Mouse (Mus musculus): ENCODE results near the gene Nt5e. TPM values are rescaled to one million over a fixed set of nuclear protein-coding genes. Genes with fewer than 3 reads are reported as not detected.

Gene Nt5e
- polyA plus RNA-seq, 1 experiment = 16.1 TPM

DNA sequence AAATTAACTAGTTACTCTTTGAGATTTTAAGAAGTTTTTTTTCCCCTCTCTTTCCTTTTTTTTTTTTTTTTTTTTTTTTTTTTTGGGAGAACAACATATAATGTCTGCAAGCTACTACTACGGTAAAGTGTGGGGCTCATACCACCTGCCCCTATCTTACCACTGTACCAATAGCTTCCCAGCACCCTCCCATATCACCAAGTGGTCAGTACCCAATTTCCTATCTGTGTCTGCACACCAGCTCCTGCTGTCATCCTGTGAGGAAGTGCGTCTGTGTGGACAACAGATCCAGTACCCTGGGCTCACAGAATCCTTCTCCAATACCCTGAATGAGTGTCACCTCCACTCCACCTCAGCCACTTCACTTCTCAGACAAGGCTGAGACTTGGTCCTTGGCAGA, 32.1 kb downstream of the Nt5e start:
- Histone ChIP-seq H3K4me1 (ENCODE audit: control insufficient read depth, insufficient read depth, low read length) (no peaks in the 10 kb centered on the region), H3K36me3 (ENCODE audit: control insufficient read depth, insufficient read depth, low read length) (no peaks in the 10 kb centered on the region; the same call in 1 of the 2 replicates), H3K4me3 (ENCODE audit: insufficient read depth, low read depth, low read length) (no peak overlapping the region), H3K27ac (ENCODE audit: insufficient read depth, low read depth, low read length) (no peak overlapping the region), H3K27me3 (replicated peaks; ENCODE audit: control insufficient read depth, insufficient read depth, low read length) (no peaks in the 10 kb centered on the region)
- WGBS = 79% methylated on average over 2 of the region's 2 CpGs
- no peak for DNase-seq
- TF ChIP-seq CTCF (conservative IDR thresholded peaks at IDR 0.05; ENCODE audit: insufficient read depth, insufficient read length, low read depth, low read length) = no peak
- no peak for TF ChIP-seq POLR2A (IDR thresholded peaks at IDR 0.05; ENCODE audit: low read depth, low read length)

DNA sequence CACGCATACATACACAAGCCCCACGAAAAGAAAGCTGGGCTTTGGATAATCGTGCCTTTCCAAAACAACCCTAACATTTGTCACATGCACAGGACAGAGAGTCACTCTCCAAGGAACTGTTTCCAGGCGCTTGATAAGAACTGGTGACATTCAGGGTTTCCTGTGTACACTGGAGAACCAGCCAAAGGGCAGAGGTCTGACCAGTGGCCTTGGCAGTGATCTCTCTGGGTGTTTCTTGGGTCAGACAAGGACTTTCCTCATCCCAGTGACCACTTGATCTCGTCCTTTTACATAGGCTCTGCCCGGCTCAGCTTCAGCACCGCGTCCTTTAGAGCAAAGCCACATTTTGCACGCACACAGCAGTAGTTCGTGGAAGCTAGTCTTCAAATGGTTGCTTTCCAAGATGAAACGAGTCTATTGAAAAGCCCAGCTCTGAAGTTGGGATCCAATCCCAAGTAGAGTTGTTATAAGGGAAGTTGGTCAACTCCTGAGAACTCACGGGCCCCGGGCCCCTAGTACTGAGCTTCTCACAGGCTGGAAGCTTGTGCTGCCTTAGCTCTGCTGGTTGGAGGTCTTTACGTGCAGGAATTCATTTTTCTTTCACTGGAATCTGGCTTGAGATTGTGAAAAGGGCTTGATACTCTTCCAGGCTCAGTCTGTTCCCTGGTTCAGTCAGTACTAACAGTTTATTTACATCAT, 34.4 kb downstream of the Nt5e start:
- H3K4me3 ChIP-seq (ENCODE audit: insufficient read depth, low read depth, low read length) = no peak overlapping the region
- no peak for TF ChIP-seq CTCF (conservative IDR thresholded peaks at IDR 0.05; ENCODE audit: insufficient read depth, insufficient read length, low read depth, low read length)
- no peak for TF ChIP-seq POLR2A (IDR thresholded peaks at IDR 0.05; ENCODE audit: low read depth, low read length)
- no peaks in the 10 kb centered on the region for H3K4me1 ChIP-seq (ENCODE audit: control insufficient read depth, insufficient read depth, low read length)
- peak; percentile 80 for DNase-seq
- no peaks in the 10 kb centered on the region for H3K27me3 ChIP-seq (replicated peaks; ENCODE audit: control insufficient read depth, insufficient read depth, low read length)
- no peak overlapping the region for H3K27ac ChIP-seq (ENCODE audit: insufficient read depth, low read depth, low read length)
- 64% methylated on average over 14 of the region's 14 CpGs for WGBS
- no peaks in the 10 kb centered on the region; the same call in 1 of the 2 replicates for H3K36me3 ChIP-seq (ENCODE audit: control insufficient read depth, insufficient read depth, low read length)

DNA sequence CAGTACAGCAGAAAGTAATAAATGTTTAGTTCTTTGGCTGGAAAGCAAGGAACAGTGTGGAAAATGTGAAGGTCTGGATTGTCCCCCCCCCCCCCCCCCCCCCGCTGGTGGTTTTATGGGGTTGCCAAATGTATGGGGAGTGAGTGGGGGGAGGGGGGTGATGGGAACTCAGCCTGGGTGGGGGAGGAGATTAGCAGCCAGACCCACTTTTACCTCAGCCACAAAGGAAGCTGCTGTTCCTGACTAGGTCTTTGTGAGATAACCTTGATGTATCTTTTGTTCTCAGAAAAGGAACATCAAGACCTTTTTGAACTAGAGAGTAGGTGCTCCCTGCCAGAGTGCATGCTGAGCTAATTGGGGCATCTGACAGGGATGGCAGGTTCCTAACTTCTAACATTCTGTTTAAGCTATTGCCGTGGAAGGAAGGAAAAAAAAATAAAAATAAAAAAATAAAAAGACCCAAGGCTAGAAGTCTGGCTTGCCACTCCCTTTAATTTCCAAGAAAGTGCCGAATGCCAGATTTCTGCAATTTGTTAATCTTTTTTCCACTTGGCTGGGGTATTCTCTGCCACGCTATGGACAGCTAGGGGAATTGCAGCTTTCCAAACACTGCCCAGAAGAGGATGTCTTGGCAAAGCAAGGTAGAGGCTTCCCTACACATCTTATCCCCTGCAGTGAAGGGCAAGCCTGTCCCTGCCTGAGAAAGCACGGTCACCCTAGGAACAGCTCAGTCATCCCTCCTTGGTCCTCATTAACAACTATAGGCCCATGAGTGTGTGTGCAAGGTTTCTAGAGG, 35.3 kb downstream of the Nt5e start:
- Histone ChIP-seq H3K36me3 (ENCODE audit: control insufficient read depth, insufficient read depth, low read length) (no peaks in the 10 kb centered on the region; the same call in 1 of the 2 replicates), H3K4me1 (ENCODE audit: control insufficient read depth, insufficient read depth, low read length) (no peaks in the 10 kb centered on the region), H3K27ac (ENCODE audit: insufficient read depth, low read depth, low read length) (no peak overlapping the region), H3K4me3 (ENCODE audit: insufficient read depth, low read depth, low read length) (no peak overlapping the region), H3K27me3 (replicated peaks; ENCODE audit: control insufficient read depth, insufficient read depth, low read length) (no peaks in the 10 kb centered on the region)
- peak; percentile 21 for DNase-seq
- WGBS = 32% methylated on average over 5 of the region's 5 CpGs
- TF ChIP-seq POLR2A (IDR thresholded peaks at IDR 0.05; ENCODE audit: low read depth, low read length) = no peak
- TF ChIP-seq CTCF (conservative IDR thresholded peaks at IDR 0.05; ENCODE audit: insufficient read depth, insufficient read length, low read depth, low read length) = 0 out of 2 replicates have a peak, but pooled peaks have one; percentile 16

DNA sequence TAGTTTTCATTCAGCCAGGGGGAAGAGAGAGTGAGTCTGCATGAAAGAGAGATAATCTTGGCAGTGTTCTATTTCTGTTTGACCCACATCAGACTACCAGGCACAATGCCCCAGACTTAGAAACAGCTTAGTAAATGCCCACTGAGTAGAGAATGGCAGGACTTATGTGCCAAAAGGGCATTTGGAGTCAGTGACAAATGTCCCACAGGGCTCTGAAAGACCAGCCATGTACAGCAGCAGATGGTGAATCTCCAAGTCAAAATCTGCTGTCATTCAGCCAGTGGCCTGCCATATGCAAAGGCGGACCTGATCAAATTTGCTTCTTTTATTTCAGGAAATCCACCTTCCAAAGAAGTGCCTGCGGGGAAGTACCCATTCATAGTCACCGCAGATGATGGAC, 36.1 kb downstream of the Nt5e start:
- no peak for DNase-seq
- no peaks in the 10 kb centered on the region for H3K4me1 ChIP-seq (ENCODE audit: control insufficient read depth, insufficient read depth, low read length)
- H3K27me3 ChIP-seq (replicated peaks; ENCODE audit: control insufficient read depth, insufficient read depth, low read length) = no peaks in the 10 kb centered on the region
- TF ChIP-seq POLR2A (IDR thresholded peaks at IDR 0.05; ENCODE audit: low read depth, low read length) (no peak), CTCF (conservative IDR thresholded peaks at IDR 0.05; ENCODE audit: insufficient read depth, insufficient read length, low read depth, low read length) (no peak)
- 99% methylated on average over 3 of the region's 3 CpGs for WGBS
- H3K4me3 ChIP-seq (ENCODE audit: insufficient read depth, low read depth, low read length) = no peak overlapping the region
- no peak overlapping the region for H3K27ac ChIP-seq (ENCODE audit: insufficient read depth, low read depth, low read length)
- no peaks in the 10 kb centered on the region; the same call in 1 of the 2 replicates for H3K36me3 ChIP-seq (ENCODE audit: control insufficient read depth, insufficient read depth, low read length)

- 79% methylated on average over 4 of the region's 4 CpGs for WGBS
- TF ChIP-seq POLR2A (IDR thresholded peaks at IDR 0.05; ENCODE audit: low read depth, low read length) (no peak), CTCF (conservative IDR thresholded peaks at IDR 0.05; ENCODE audit: insufficient read depth, insufficient read length, low read depth, low read length) (peak; percentile 49)
- DNase-seq = no peak
- H3K27me3 ChIP-seq (replicated peaks; ENCODE audit: control insufficient read depth, insufficient read depth, low read length) = no peaks in the 10 kb centered on the region
- H3K27ac ChIP-seq (ENCODE audit: insufficient read depth, low read depth, low read length) = no peak overlapping the region
- no peaks in the 10 kb centered on the region for H3K4me1 ChIP-seq (ENCODE audit: control insufficient read depth, insufficient read depth, low read length)
- H3K4me3 ChIP-seq (ENCODE audit: insufficient read depth, low read depth, low read length) = no peak overlapping the region
- peaks cover 4% of the 10 kb centered on the region for H3K36me3 ChIP-seq (ENCODE audit: control insufficient read depth, insufficient read depth, low read length)
Measured at GRCm38 (mm10) chr9:88366308-88366707, 39.3 kb downstream of the Nt5e start.

- TF ChIP-seq POLR2A (IDR thresholded peaks at IDR 0.05; ENCODE audit: low read depth, low read length) (no peak), CTCF (conservative IDR thresholded peaks at IDR 0.05; ENCODE audit: insufficient read depth, insufficient read length, low read depth, low read length) (no peak)
- Histone ChIP-seq H3K4me1 (ENCODE audit: control insufficient read depth, insufficient read depth, low read length) (no peaks in the 10 kb centered on the region), H3K36me3 (ENCODE audit: control insufficient read depth, insufficient read depth, low read length) (peaks cover 5% of the 10 kb centered on the region), H3K27me3 (replicated peaks; ENCODE audit: control insufficient read depth, insufficient read depth, low read length) (no peaks in the 10 kb centered on the region), H3K4me3 (ENCODE audit: insufficient read depth, low read depth, low read length) (no peak overlapping the region), H3K27ac (ENCODE audit: insufficient read depth, low read depth, low read length) (no peak overlapping the region)
- WGBS = 65% methylated on average over 4 of the region's 4 CpGs
- peak; percentile 71 for DNase-seq
Measured at GRCm38 (mm10) chr9:88366819-88367218, 39.8 kb downstream of the Nt5e start.

DNA sequence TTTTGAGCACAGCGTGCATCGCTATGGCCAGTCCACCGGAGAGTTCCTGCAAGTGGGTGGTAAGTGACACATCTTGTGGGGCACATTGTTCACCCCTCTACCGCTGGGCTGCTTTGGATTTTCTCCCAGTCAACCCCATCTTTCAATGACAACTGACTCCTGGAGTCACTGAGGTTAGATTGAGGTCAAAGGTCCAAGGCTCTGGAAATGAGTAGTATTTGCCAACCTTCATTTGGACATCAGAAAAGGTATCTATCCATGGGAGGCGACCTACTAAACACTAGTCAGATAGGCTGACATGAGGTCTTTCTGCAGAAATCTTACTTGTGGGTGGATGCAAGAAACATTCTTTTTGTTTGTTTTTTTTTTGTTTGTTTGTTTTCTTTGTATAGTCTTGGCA, 40.3 kb downstream of the Nt5e start:
- no peak overlapping the region for H3K4me3 ChIP-seq (ENCODE audit: insufficient read depth, low read depth, low read length)

More for the DNA sequence above, 40.3 kb downstream of the Nt5e start:
- Histone ChIP-seq H3K27me3 (replicated peaks; ENCODE audit: control insufficient read depth, insufficient read depth, low read length) (no peaks in the 10 kb centered on the region), H3K27ac (ENCODE audit: insufficient read depth, low read depth, low read length) (no peak overlapping the region), H3K36me3 (ENCODE audit: control insufficient read depth, insufficient read depth, low read length) (peaks cover 5% of the 10 kb centered on the region), H3K4me1 (ENCODE audit: control insufficient read depth, insufficient read depth, low read length) (no peaks in the 10 kb centered on the region)
- 78% methylated on average over 5 of the region's 5 CpGs for WGBS
- no peak for DNase-seq
- TF ChIP-seq POLR2A (IDR thresholded peaks at IDR 0.05; ENCODE audit: low read depth, low read length) = no peak
- no peak for TF ChIP-seq CTCF (conservative IDR thresholded peaks at IDR 0.05; ENCODE audit: insufficient read depth, insufficient read length, low read depth, low read length)

Measured in kidney, adult 2 months (tissue).